34 mouse cellular contexts compared by ENCODE assay signal in the genomic region with DNA sequence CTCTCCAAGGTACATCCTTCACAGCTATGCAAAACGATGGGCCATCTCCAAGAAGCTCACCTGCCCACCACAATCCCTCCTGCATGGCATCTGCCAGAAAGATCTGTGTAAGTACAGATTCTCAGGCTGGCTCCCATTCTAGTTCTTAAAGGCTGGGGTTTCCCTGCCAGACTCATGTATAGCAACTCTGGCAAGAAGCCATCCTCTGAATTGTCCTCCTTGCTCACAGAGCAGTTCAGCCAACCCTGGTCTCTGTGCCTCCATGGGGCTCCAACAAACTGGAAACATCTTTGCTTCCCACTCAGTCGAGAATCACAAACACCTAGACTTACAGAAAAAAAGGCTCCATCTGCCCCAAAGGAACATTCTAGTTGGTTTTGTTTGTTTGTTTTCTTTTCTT. TPM values are rescaled to one million over a fixed set of nuclear protein-coding genes. Genes with fewer than 3 reads are reported as not detected.
DNase-seq lines count a peak whose midpoint lies in the region; ATAC-seq lines count a peak whose summit lies in the region.
"Had no signal": no experiment of that assay in that cellular context is flagged by ENCODE, and none has a peak within 500 bp of the region (broad histone marks: within the 10 kb centered on the region; RNA-seq: fewer than 3 reads in every experiment).

No protein-coding gene starts in this region.

- no peaks in the 10 kb centered on the region for H3K9me3 ChIP-seq in embryonic facial prominence, embryonic 14.5 days (ENCODE audit: control insufficient read depth, low read length)
- no peaks in the 10 kb centered on the region for H3K9me3 ChIP-seq in embryonic facial prominence, embryonic 10.5 days
- H3K9me3 ChIP-seq: embryonic facial prominence, embryonic 15.5 days; forebrain, embryonic 12.5 days; hindbrain, embryonic 15.5 days; midbrain, embryonic 10.5 days; neural tube, embryonic 15.5 days had no signal

- ATAC-seq in embryonic facial prominence, embryonic 14.5 days (ENCODE audit: low read depth), result no peak
- ATAC-seq: CD4-positive, CD25-positive, alpha-beta regulatory T cell, adult 4 months had no signal

- H3K4me3 ChIP-seq in embryonic facial prominence, embryonic 14.5 days (ENCODE audit: low read depth, low read length), result no peak overlapping the region
- H3K4me3 ChIP-seq in embryonic facial prominence, embryonic 10.5 days, result no peak overlapping the region
- H3K4me3 ChIP-seq: embryonic facial prominence, embryonic 15.5 days; forebrain, embryonic 12.5 days; gastrocnemius, adult 2 months; hindbrain, embryonic 15.5 days; layer of hippocampus, adult 2 months; left cerebral cortex, adult 2 months; midbrain, embryonic 10.5 days; neural tube, embryonic 15.5 days had no signal

- intact Hi-C loops in left cerebral cortex, postnatal 14 days (cut with DNase I), result no loop called here
- intact Hi-C loops in left cerebral cortex, postnatal 10 days (cut with DNase I), result no loop called here

- no peak overlapping the region for H3K27ac ChIP-seq in embryonic facial prominence, embryonic 14.5 days (replicated peaks; ENCODE audit: low read depth, low read length)
- no peak overlapping the region for H3K27ac ChIP-seq in embryonic facial prominence, embryonic 10.5 days (replicated peaks)
- H3K27ac ChIP-seq: embryonic facial prominence, embryonic 15.5 days; forebrain, embryonic 12.5 days; gastrocnemius, adult 2 months; hindbrain, embryonic 15.5 days; layer of hippocampus, adult 2 months; left cerebral cortex, adult 2 months; liver, embryonic 14.5 days; midbrain, embryonic 10.5 days; neural tube, embryonic 15.5 days; stomach, postnatal 0 days had no signal

- H3K4me2 ChIP-seq in embryonic facial prominence, embryonic 14.5 days (ENCODE audit: low read depth, low read length), result no peak overlapping the region
- H3K4me2 ChIP-seq: embryonic facial prominence, embryonic 15.5 days; forebrain, embryonic 12.5 days; heart, embryonic 11.5 days; hindbrain, embryonic 15.5 days; neural tube, embryonic 15.5 days had no signal

- no peaks in the 10 kb centered on the region for H3K27me3 ChIP-seq in embryonic facial prominence, embryonic 14.5 days (replicated peaks; ENCODE audit: control insufficient read depth, insufficient read depth, low read length)
- H3K27me3 ChIP-seq in embryonic facial prominence, embryonic 10.5 days (replicated peaks; ENCODE audit: low read depth, poor library complexity, severe bottlenecking), result no peaks in the 10 kb centered on the region
- H3K27me3 ChIP-seq: embryonic facial prominence, embryonic 15.5 days; forebrain, embryonic 12.5 days; hindbrain, embryonic 15.5 days; neural tube, embryonic 15.5 days had no signal

- H3K36me3 ChIP-seq in embryonic facial prominence, embryonic 14.5 days (ENCODE audit: control insufficient read depth, insufficient read depth, low read length), result no peaks in the 10 kb centered on the region
- no peaks in the 10 kb centered on the region for H3K36me3 ChIP-seq in embryonic facial prominence, embryonic 10.5 days (replicated peaks)
- H3K36me3 ChIP-seq: embryonic facial prominence, embryonic 15.5 days; forebrain, embryonic 12.5 days; hindbrain, embryonic 15.5 days; midbrain, embryonic 10.5 days; neural tube, embryonic 15.5 days had no signal

- WGBS in embryonic facial prominence, embryonic 14.5 days, result 75% methylated on average over 2 of the region's 2 CpGs
- 82% methylated on average over 2 of the region's 2 CpGs for WGBS in embryonic facial prominence, embryonic 10.5 days

- peak; percentile 32 for DNase-seq in embryonic facial prominence, embryonic 14.5 days (ENCODE audit: low spot score)
- no peak for DNase-seq in embryonic facial prominence, embryonic 10.5 days (ENCODE audit: low spot score)
- DNase-seq in left cerebral cortex, postnatal 14 days (ENCODE audit: low spot score in 2 of 2), result peak; percentile 17 to 60
- DNase-seq in left cerebral cortex, postnatal 10 days (ENCODE audit: extremely low spot score in 1 of 2, low spot score in 2 of 2), result no peak
- peak; percentile 15 for DNase-seq in right cerebral cortex, adult 18-20 months
- DNase-seq in right cerebral cortex, postnatal 10 days (ENCODE audit: low spot score in 2 of 2), result no peak
- no peak for DNase-seq in kidney, adult 9 months
- DNase-seq: adrenal gland, postnatal 25 days; cerebellum, adult 8-10 months; gastrocnemius, adult 2 months; gastrocnemius, postnatal 36 days; heart, adult 18-20 months; heart, postnatal 36 days; kidney, adult 18-20 months; kidney, postnatal 36 days; left cerebral cortex, postnatal 4 days; liver; lung, adult 2 months; right cerebral cortex, postnatal 4 days; thymus, adult 2 months; thymus, postnatal 36 days had no signal

- no peaks in the 10 kb centered on the region for H3K4me1 ChIP-seq in embryonic facial prominence, embryonic 14.5 days (ENCODE audit: control insufficient read depth, insufficient read depth, low read length)
- H3K4me1 ChIP-seq in embryonic facial prominence, embryonic 10.5 days, result peaks cover 9% of the 10 kb centered on the region; the same call in 1 of the 2 replicates
- H3K4me1 ChIP-seq: embryonic facial prominence, embryonic 15.5 days; forebrain, embryonic 12.5 days; hindbrain, embryonic 15.5 days had no signal

- H3K9ac ChIP-seq in embryonic facial prominence, embryonic 14.5 days (ENCODE audit: low read depth, low read length), result no peak overlapping the region
- H3K9ac ChIP-seq: embryonic facial prominence, embryonic 15.5 days; forebrain, embryonic 12.5 days; hindbrain, embryonic 15.5 days; liver, embryonic 14.5 days; neural tube, embryonic 15.5 days had no signal

RNA-seq across cellular contexts. Expression of a gene that starts 54.5 kb away (rescaled TPM):
- polyA plus RNA-seq in embryonic facial prominence, embryonic 14.5 days (2014; fragmentation: Nextera tagmentation; extraction: Ambion mirVana), result 1.6 and 1.9 TPM in 2 replicates
- polyA plus RNA-seq in embryonic facial prominence, embryonic 10.5 days (2016; fragmentation: Nextera tagmentation; extraction: Ambion mirVana), result 0.39 and 0.47 TPM in 2 replicates
- total RNA-seq in left cerebral cortex, postnatal 14 days (2021), result 10 to 100 TPM; 15.8 to 18.0 TPM
- 10 to 100 TPM; 15.2 to 16.1 TPM for total RNA-seq in left cerebral cortex, postnatal 10 days (2021)
- total RNA-seq: common myeloid progenitor, adult 5-6 weeks; megakaryocyte progenitor cell, adult 5-6 weeks had no signal
- polyA plus RNA-seq: CD4-positive, CD25-positive, alpha-beta regulatory T cell, adult 4 months had no signal

Comparison
In these comparisons a context has a peak if more than half of its experiments do, and no peak if none do; other contexts are left out.
1. DNase-seq: peak in embryonic facial prominence, embryonic 14.5 days (single experiment), left cerebral cortex, postnatal 14 days (2 of 2) and right cerebral cortex, adult 18-20 months (single experiment); none in embryonic facial prominence, embryonic 10.5 days (single experiment), left cerebral cortex, postnatal 10 days (0 of 2), right cerebral cortex, postnatal 10 days (0 of 2) and kidney, adult 9 months (single experiment).